Mouse (Mus musculus) ES-E14 (cell line): Measurements from ENCODE around the gene 4930579G24Rik. TPM values are rescaled to one million over a fixed set of nuclear protein-coding genes. Genes with fewer than 3 reads are reported as not detected.
A peak's percentile ranks its signal among the peaks of the same experiment; 100 is the strongest.

Source experiments
- DNase-seq: peaks from one replicate; pipeline ENCODE4 v3.0.0-alpha.2; 2013; ENCODE audit warnings: low read depth, low spot score
- H3K27ac ChIP-seq: 2 replicates; pipeline ENCODE4 v1.5.1; 2012; ENCODE audit warnings: low read depth, mild to moderate bottlenecking, low read length, moderate library complexity, mixed read lengths; ENCODE audit not compliant: poor library complexity, insufficient read depth, severe bottlenecking
- H3K36me3 ChIP-seq: 2 replicates; pipeline ENCODE4 v1.6.1; 2012; ENCODE audit warnings: mild to moderate bottlenecking, low read length, moderate library complexity, mixed read lengths; ENCODE audit not compliant: control insufficient read depth, poor library complexity, insufficient read depth, severe bottlenecking
- H3K4me1 ChIP-seq, 2 experiments: fragments of 150-350 bp in 1 of 2; sonication (generic) in 1 of 2; 2 replicates each; pipeline ENCODE4 v1.6.1; 2012; ENCODE audit warnings: low read length in 2 of 2, mild to moderate bottlenecking in 1 of 2, mixed read lengths in 1 of 2; ENCODE audit not compliant: control insufficient read depth in 2 of 2, insufficient read depth in 2 of 2, poor library complexity in 1 of 2
- H3K4me3 ChIP-seq, 2 experiments: fragments of 150-350 bp in 1 of 2; sonication (generic) in 1 of 2; 2 replicates each; pipeline ENCODE4 v1.5.1; 2012; ENCODE audit warnings: low read length in 2 of 2, low read depth in 1 of 2, mild to moderate bottlenecking in 1 of 2, mixed read lengths in 1 of 2; ENCODE audit not compliant: insufficient read depth in 1 of 2, poor library complexity in 1 of 2, severe bottlenecking in 1 of 2
- H3K9ac ChIP-seq: 2 replicates; pipeline ENCODE4 v1.6.1; 2012; ENCODE audit warnings: low read depth, mild to moderate bottlenecking, low read length, mixed read lengths; ENCODE audit not compliant: poor library complexity, insufficient read depth, severe bottlenecking
- H3K9me3 ChIP-seq: fragments of 150-350 bp; sonication (generic); 2 replicates; pipeline ENCODE4 v1.6.1; 2012; ENCODE audit warnings: low read depth, mild to moderate bottlenecking, low read length; ENCODE audit not compliant: control insufficient read depth, insufficient read depth
- CHD2 ChIP-seq: IDR thresholded peaks from 2 replicates; pipeline ENCODE4 v1.6.1; 2014; ENCODE audit warnings: mild to moderate bottlenecking, low read depth, low read length, inconsistent platforms
- HCFC1 ChIP-seq: IDR thresholded peaks from 2 replicates; pipeline ENCODE4 v1.6.1; 2012; ENCODE audit warnings: low read length, inconsistent platforms, borderline replicate concordance; ENCODE audit not compliant: insufficient read depth
- MAFK ChIP-seq: IDR thresholded peaks from 2 replicates; pipeline ENCODE4 v1.6.1; 2014; ENCODE audit warnings: mild to moderate bottlenecking, low read depth, low read length, inconsistent platforms; ENCODE audit not compliant: insufficient read depth
- ZC3H11A ChIP-seq: IDR thresholded peaks from 2 replicates; pipeline ENCODE4 v1.6.1; 2012; ENCODE audit warnings: low read depth, mild to moderate bottlenecking, inconsistent platforms, low read length, borderline replicate concordance
- ZNF384 ChIP-seq: IDR thresholded peaks from 2 replicates; pipeline ENCODE4 v1.6.1; 2012; ENCODE audit warnings: low read depth, low read length, inconsistent platforms
- in situ Hi-C, 2 experiments: fragments of 600-800 bp; cut with MboI; formaldehyde crosslinking; loops; one replicate each; pipeline ENCODE4 v1.15.1; 2025; ENCODE audit warnings: low sequenced_read_pairs in 2 of 2, inconsistent platforms in 1 of 2; ENCODE audit not compliant: unreplicated experiment in 2 of 2
- total RNA-seq: library from RNA; depleted of rRNA; stranded (reverse); fragments of 300-350 nt; gene quantifications from 2 replicates; pipeline ENCODE4 v1.2.3, GENCODE M21; 2012

The 4930579G24Rik gene
- total RNA-seq, 1 experiment, result 6.2 TPM

GRCm38 (mm10) chr3:79664787-79665408 lies 36.0 kb downstream of the 4930579G24Rik start:
- in situ Hi-C loops, result loop anchor here in 1 of 2 experiments (5.0 kb wide), 1 partner anchor 147 kb away; no protein-coding TSS in a partner anchor
- Histone ChIP-seq H3K36me3 (no peaks in the 10 kb centered on the region), H3K9me3 (no peaks in the 10 kb centered on the region), H3K4me3 (no peak overlapping the region), H3K9ac (no peak overlapping the region), H3K27ac (no peak overlapping the region), H3K4me1 (no peaks in the 10 kb centered on the region)
- no peak for TF ChIP-seq MAFK
- TF ChIP-seq HCFC1, result no peak
- no peak for TF ChIP-seq ZNF384
- TF ChIP-seq ZC3H11A, result peak; percentile 71; the same call in 1 of the 2 replicates
- peak; percentile 65 for DNase-seq

- 0 out of 4 replicates have a peak, but pooled peaks cover 0 to 2% of the 10 kb centered on the region in 2 experiments for H3K4me1 ChIP-seq
- DNase-seq, result no peak
- H3K4me3 ChIP-seq, result peak overlapping the region in 1 of 2 experiments; percentile 28; a peak in 1 of 4 replicates
- TF ChIP-seq HCFC1, result no peak
- TF ChIP-seq ZC3H11A, result no peak
- TF ChIP-seq ZNF384, result no peak
- no peaks in the 10 kb centered on the region for H3K9me3 ChIP-seq
- in situ Hi-C loops, result loop anchor here in 1 of 2 experiments (10.0 kb wide), 1 partner anchor 134 kb away; no protein-coding TSS in a partner anchor
- H3K9ac ChIP-seq, result no peak overlapping the region
- H3K27ac ChIP-seq, result no peak overlapping the region
- H3K36me3 ChIP-seq, result no peaks in the 10 kb centered on the region
Measured at GRCm38 (mm10) chr3:79670556-79670955, 41.7 kb downstream of the 4930579G24Rik start.

- H3K9ac ChIP-seq, result no peak overlapping the region
- TF ChIP-seq ZNF384 (no peak), MAFK (no peak), HCFC1 (no peak), ZC3H11A (no peak), CHD2 (no peak)
- no peaks in the 10 kb centered on the region for H3K9me3 ChIP-seq
- DNase-seq, result no peak
- in situ Hi-C loops, result loop anchor here in 1 of 2 experiments (10.0 kb wide), 1 partner anchor 133 kb away; no protein-coding TSS in a partner anchor
- no peaks in the 10 kb centered on the region for H3K36me3 ChIP-seq
- 0 out of 4 replicates have a peak, but pooled peaks cover 0 to 2% of the 10 kb centered on the region in 2 experiments for H3K4me1 ChIP-seq
- H3K27ac ChIP-seq, result no peak overlapping the region
- no peak overlapping the region for H3K4me3 ChIP-seq
Measured at GRCm38 (mm10) chr3:79672188-79672587, 43.3 kb downstream of the 4930579G24Rik start.

GRCm38 (mm10) chr3:79673082-79673481 lies 44.2 kb downstream of the 4930579G24Rik start:
- H3K36me3 ChIP-seq, result no peaks in the 10 kb centered on the region
- H3K4me3 ChIP-seq, result no peak overlapping the region
- TF ChIP-seq ZNF384 (peak; percentile 65), ZC3H11A (peak; percentile 44; the same call in 1 of the 2 replicates), HCFC1 (no peak), MAFK (no peak)
- no peaks in the 10 kb centered on the region for H3K9me3 ChIP-seq
- DNase-seq, result peak; percentile 68
- H3K9ac ChIP-seq, result no peak overlapping the region
- no peak overlapping the region for H3K27ac ChIP-seq
- in situ Hi-C loops, result loop anchor here in 1 of 2 experiments (10.0 kb wide), 1 partner anchor 132 kb away; no protein-coding TSS in a partner anchor
- 0 out of 4 replicates have a peak, but pooled peaks cover 0 to 2% of the 10 kb centered on the region in 2 experiments for H3K4me1 ChIP-seq
